Mouse (Mus musculus): ENCODE results near the gene Cenpq. TPM values are rescaled to one million over a fixed set of nuclear protein-coding genes. Genes with fewer than 3 reads are reported as not detected.

Gene Cenpq
- total RNA-seq, 1 experiment, result 13.7 TPM

GRCm38 (mm10) chr17:40877741-40878140, 57.1 kb downstream of the Cenpq start:
- Histone ChIP-seq H3K4me1 (ENCODE audit: control insufficient read depth in 2 of 2, insufficient read depth in 2 of 2, low read length in 2 of 2, poor library complexity in 1 of 2) (no peaks in the 10 kb centered on the region; a peak in 1 of 4 replicates), H3K4me3 (ENCODE audit: insufficient read depth in 1 of 2, low read depth in 1 of 2, low read length in 2 of 2, poor library complexity in 1 of 2, severe bottlenecking in 1 of 2) (no peak overlapping the region), H3K36me3 (ENCODE audit: control insufficient read depth, insufficient read depth, low read length, poor library complexity, severe bottlenecking) (no peaks in the 10 kb centered on the region), H3K9me3 (ENCODE audit: control insufficient read depth, insufficient read depth, low read depth, low read length) (no peaks in the 10 kb centered on the region), H3K27ac (ENCODE audit: insufficient read depth, low read depth, low read length, poor library complexity, severe bottlenecking) (no peak overlapping the region), H3K9ac (ENCODE audit: insufficient read depth, low read depth, low read length, poor library complexity, severe bottlenecking) (no peak overlapping the region)
- no peak for DNase-seq (ENCODE audit: low read depth, low spot score)
- in situ Hi-C loops (cut with MboI; ENCODE audit: low sequenced_read_pairs in 2 of 2, unreplicated experiment in 2 of 2), result no loop called here
- TF ChIP-seq CHD2 (IDR thresholded peaks at IDR 0.05; ENCODE audit: low read depth, low read length) (no peak), ZNF384 (IDR thresholded peaks at IDR 0.05; ENCODE audit: low read depth, low read length) (no peak), MAFK (IDR thresholded peaks at IDR 0.05; ENCODE audit: insufficient read depth, low read depth, low read length) (no peak), HCFC1 (IDR thresholded peaks at IDR 0.05; ENCODE audit: borderline replicate concordance, insufficient read depth, low read length) (no peak), ZC3H11A (IDR thresholded peaks at IDR 0.05; ENCODE audit: borderline replicate concordance, low read depth, low read length) (no peak)

- H3K27ac ChIP-seq (ENCODE audit: insufficient read depth, low read depth, low read length, poor library complexity, severe bottlenecking), result no peak overlapping the region
- in situ Hi-C loops (cut with MboI; ENCODE audit: low sequenced_read_pairs in 2 of 2, unreplicated experiment in 2 of 2), result no loop called here
- H3K36me3 ChIP-seq (ENCODE audit: control insufficient read depth, insufficient read depth, low read length, poor library complexity, severe bottlenecking), result no peaks in the 10 kb centered on the region
- H3K9ac ChIP-seq (ENCODE audit: insufficient read depth, low read depth, low read length, poor library complexity, severe bottlenecking), result no peak overlapping the region
- H3K9me3 ChIP-seq (ENCODE audit: control insufficient read depth, insufficient read depth, low read depth, low read length), result no peaks in the 10 kb centered on the region
- H3K4me3 ChIP-seq (ENCODE audit: insufficient read depth in 1 of 2, low read depth in 1 of 2, low read length in 2 of 2, poor library complexity in 1 of 2, severe bottlenecking in 1 of 2), result no peak overlapping the region
- TF ChIP-seq CHD2 (IDR thresholded peaks at IDR 0.05; ENCODE audit: low read depth, low read length) (no peak), ZNF384 (IDR thresholded peaks at IDR 0.05; ENCODE audit: low read depth, low read length) (no peak), HCFC1 (IDR thresholded peaks at IDR 0.05; ENCODE audit: borderline replicate concordance, insufficient read depth, low read length) (no peak), ZC3H11A (IDR thresholded peaks at IDR 0.05; ENCODE audit: borderline replicate concordance, low read depth, low read length) (no peak)
- DNase-seq (ENCODE audit: low read depth, low spot score), result no peak
- H3K4me1 ChIP-seq (ENCODE audit: control insufficient read depth in 2 of 2, insufficient read depth in 2 of 2, low read length in 2 of 2, poor library complexity in 1 of 2), result no peaks in the 10 kb centered on the region; a peak in 1 of 4 replicates
Observed at GRCm38 (mm10) chr17:40875568-40875967, 59.3 kb downstream of the Cenpq start.

- Histone ChIP-seq H3K4me3 (ENCODE audit: insufficient read depth in 1 of 2, low read depth in 1 of 2, low read length in 2 of 2, poor library complexity in 1 of 2, severe bottlenecking in 1 of 2) (no peak overlapping the region), H3K4me1 (ENCODE audit: control insufficient read depth in 2 of 2, insufficient read depth in 2 of 2, low read length in 2 of 2, poor library complexity in 1 of 2) (no peaks in the 10 kb centered on the region), H3K36me3 (ENCODE audit: control insufficient read depth, insufficient read depth, low read length, poor library complexity, severe bottlenecking) (no peaks in the 10 kb centered on the region), H3K9me3 (ENCODE audit: control insufficient read depth, insufficient read depth, low read depth, low read length) (no peaks in the 10 kb centered on the region), H3K27ac (ENCODE audit: insufficient read depth, low read depth, low read length, poor library complexity, severe bottlenecking) (no peak overlapping the region), H3K9ac (ENCODE audit: insufficient read depth, low read depth, low read length, poor library complexity, severe bottlenecking) (no peak overlapping the region)
- in situ Hi-C loops (cut with MboI; ENCODE audit: low sequenced_read_pairs in 2 of 2, unreplicated experiment in 2 of 2), result no loop called here
- no peak for DNase-seq (ENCODE audit: low read depth, low spot score)
- TF ChIP-seq HCFC1 (IDR thresholded peaks at IDR 0.05; ENCODE audit: borderline replicate concordance, insufficient read depth, low read length), result no peak
- TF ChIP-seq CHD2 (IDR thresholded peaks at IDR 0.05; ENCODE audit: low read depth, low read length), result no peak
- TF ChIP-seq MAFK (IDR thresholded peaks at IDR 0.05; ENCODE audit: insufficient read depth, low read depth, low read length), result no peak
- TF ChIP-seq ZC3H11A (IDR thresholded peaks at IDR 0.05; ENCODE audit: borderline replicate concordance, low read depth, low read length), result no peak
- TF ChIP-seq ZNF384 (IDR thresholded peaks at IDR 0.05; ENCODE audit: low read depth, low read length), result no peak
Observed at GRCm38 (mm10) chr17:40874701-40875100, 60.1 kb downstream of the Cenpq start.

GRCm38 (mm10) chr17:40873582-40874011, 61.2 kb downstream of the Cenpq start:
- Histone ChIP-seq H3K4me1 (ENCODE audit: control insufficient read depth in 2 of 2, insufficient read depth in 2 of 2, low read length in 2 of 2, poor library complexity in 1 of 2) (no peaks in the 10 kb centered on the region), H3K9ac (ENCODE audit: insufficient read depth, low read depth, low read length, poor library complexity, severe bottlenecking) (no peak overlapping the region), H3K4me3 (ENCODE audit: insufficient read depth in 1 of 2, low read depth in 1 of 2, low read length in 2 of 2, poor library complexity in 1 of 2, severe bottlenecking in 1 of 2) (no peak overlapping the region), H3K9me3 (ENCODE audit: control insufficient read depth, insufficient read depth, low read depth, low read length) (no peaks in the 10 kb centered on the region), H3K36me3 (ENCODE audit: control insufficient read depth, insufficient read depth, low read length, poor library complexity, severe bottlenecking) (no peaks in the 10 kb centered on the region), H3K27ac (ENCODE audit: insufficient read depth, low read depth, low read length, poor library complexity, severe bottlenecking) (no peak overlapping the region)
- DNase-seq (ENCODE audit: low read depth, low spot score), result no peak
- in situ Hi-C loops (cut with MboI; ENCODE audit: low sequenced_read_pairs in 2 of 2, unreplicated experiment in 2 of 2), result no loop called here
- no peak for TF ChIP-seq HCFC1 (IDR thresholded peaks at IDR 0.05; ENCODE audit: borderline replicate concordance, insufficient read depth, low read length)
- TF ChIP-seq ZNF384 (IDR thresholded peaks at IDR 0.05; ENCODE audit: low read depth, low read length), result no peak
- no peak for TF ChIP-seq ZC3H11A (IDR thresholded peaks at IDR 0.05; ENCODE audit: borderline replicate concordance, low read depth, low read length)
- no peak for TF ChIP-seq CHD2 (IDR thresholded peaks at IDR 0.05; ENCODE audit: low read depth, low read length)
- TF ChIP-seq MAFK (IDR thresholded peaks at IDR 0.05; ENCODE audit: insufficient read depth, low read depth, low read length), result no peak

Other genes starting within 250 kb of the Cenpq start
- not detected in 2 replicates for gene Esp1, start 207.9 kb downstream of the Cenpq start, total RNA-seq (2012; rRNA removed)
- gene Crisp2, start 128.0 kb downstream of the Cenpq start, total RNA-seq (2012; rRNA removed), result not detected in 2 replicates
- not detected in 2 replicates for gene Rhag, start 123.9 kb downstream of the Cenpq start, total RNA-seq (2012; rRNA removed)
- gene 9130008F23Rik, start 54.5 kb downstream of the Cenpq start, total RNA-seq (2012; rRNA removed), result 1.4 and 3.5 TPM in 2 replicates
- gene Glyatl3, start 20.7 kb downstream of the Cenpq start, total RNA-seq (2012; rRNA removed), result not detected in 2 replicates
- gene Mut, start 362 bp downstream of the Cenpq start, total RNA-seq (2012; rRNA removed), result 58.0 and 76.3 TPM in 2 replicates